Mouse (Mus musculus): Measurements from ENCODE around the gene Gas7. TPM values are rescaled to one million over a fixed set of nuclear protein-coding genes. Genes with fewer than 3 reads are reported as not detected.

Gas7 gene
- polyA plus RNA-seq, 1 experiment from 2014 or later, result 4.2 TPM

- Histone ChIP-seq H3K36me3 (no peaks in the 10 kb centered on the region), H3K27me3 (ENCODE audit: insufficient read depth, poor library complexity, severe bottlenecking) (no peaks in the 10 kb centered on the region), H3K27ac (no peak overlapping the region), H3K4me1 (replicated peaks) (no peaks in the 10 kb centered on the region), H3K4me3 (no peak overlapping the region), H3K9me3 (no peaks in the 10 kb centered on the region)
- no peak for DNase-seq (ENCODE audit: low spot score)
- WGBS, result 79% methylated on average over 7 of the region's 7 CpGs
Measured at GRCm38 (mm10) chr11:67501468-67502244, 46.4 kb downstream of the Gas7 start.

- Histone ChIP-seq H3K36me3 (no peaks in the 10 kb centered on the region), H3K4me3 (no peak overlapping the region), H3K27me3 (ENCODE audit: insufficient read depth, poor library complexity, severe bottlenecking) (no peaks in the 10 kb centered on the region), H3K9me3 (no peaks in the 10 kb centered on the region), H3K27ac (no peak overlapping the region), H3K4me1 (replicated peaks) (no peaks in the 10 kb centered on the region)
- 81% methylated on average over 1 of the region's 1 CpGs for WGBS
- no peak for DNase-seq (ENCODE audit: low spot score)
Measured at GRCm38 (mm10) chr11:67509219-67509876, 54.1 kb downstream of the Gas7 start.

GRCm38 (mm10) chr11:67510831-67511230, 55.6 kb downstream of the Gas7 start:
- DNase-seq (ENCODE audit: low spot score), result no peak
- Histone ChIP-seq H3K4me1 (replicated peaks) (peaks cover 7% of the 10 kb centered on the region; the same call in 1 of the 2 replicates), H3K36me3 (no peaks in the 10 kb centered on the region), H3K27ac (no peak overlapping the region), H3K27me3 (ENCODE audit: insufficient read depth, poor library complexity, severe bottlenecking) (no peaks in the 10 kb centered on the region), H3K9me3 (no peaks in the 10 kb centered on the region), H3K4me3 (no peak overlapping the region)
- 83% methylated on average over 4 of the region's 4 CpGs for WGBS

DNA sequence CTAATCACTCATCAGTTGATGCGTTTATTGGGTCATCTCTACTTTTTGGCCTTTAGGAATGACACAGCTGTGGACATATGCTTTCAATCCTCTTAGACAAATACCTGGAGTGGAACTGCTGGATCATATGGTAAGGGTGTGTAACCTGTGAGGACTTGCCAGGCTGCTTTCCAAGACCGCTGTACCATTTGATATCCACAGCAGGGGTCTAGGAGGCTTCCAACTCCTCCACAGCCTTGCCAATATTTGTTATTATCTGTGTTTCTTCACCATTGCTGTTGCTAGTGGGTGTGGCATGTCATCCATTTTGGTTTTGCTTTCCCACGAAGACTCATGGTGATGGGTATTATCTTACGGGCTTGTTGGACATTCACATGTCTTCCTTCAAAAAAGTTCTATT, 57.8 kb downstream of the Gas7 start:
- Histone ChIP-seq H3K36me3 (no peaks in the 10 kb centered on the region), H3K27me3 (ENCODE audit: insufficient read depth, poor library complexity, severe bottlenecking) (no peaks in the 10 kb centered on the region), H3K4me1 (replicated peaks) (peaks cover 7% of the 10 kb centered on the region; the same call in 1 of the 2 replicates), H3K4me3 (no peak overlapping the region), H3K27ac (no peak overlapping the region), H3K9me3 (peaks cover 6% of the 10 kb centered on the region; the same call in 1 of the 2 replicates)
- DNase-seq (ENCODE audit: low spot score), result no peak
- 88% methylated on average over 4 of the region's 4 CpGs for WGBS

GRCm38 (mm10) chr11:67514401-67514800, 59.2 kb downstream of the Gas7 start:
- WGBS, result 89% methylated on average over 8 of the region's 8 CpGs
- Histone ChIP-seq H3K9me3 (peaks cover 6% of the 10 kb centered on the region; the same call in 1 of the 2 replicates), H3K27ac (no peak overlapping the region), H3K4me3 (no peak overlapping the region), H3K4me1 (replicated peaks) (peaks cover 7% of the 10 kb centered on the region; the same call in 1 of the 2 replicates), H3K36me3 (no peaks in the 10 kb centered on the region), H3K27me3 (ENCODE audit: insufficient read depth, poor library complexity, severe bottlenecking) (no peaks in the 10 kb centered on the region)
- no peak for DNase-seq (ENCODE audit: low spot score)

- DNase-seq (ENCODE audit: low spot score), result no peak
- H3K4me1 ChIP-seq (replicated peaks), result peaks cover 7% of the 10 kb centered on the region; the same call in 1 of the 2 replicates
- H3K27me3 ChIP-seq (ENCODE audit: insufficient read depth, poor library complexity, severe bottlenecking), result no peaks in the 10 kb centered on the region
- H3K9me3 ChIP-seq, result peaks cover 6% of the 10 kb centered on the region; the same call in 1 of the 2 replicates
- H3K36me3 ChIP-seq, result no peaks in the 10 kb centered on the region
- H3K4me3 ChIP-seq, result no peak overlapping the region
- 47% methylated on average over 5 of the region's 5 CpGs for WGBS
- peak overlapping the region; percentile 53; the same call in 1 of the 2 replicates for H3K27ac ChIP-seq
Measured at GRCm38 (mm10) chr11:67515020-67515911, 60.0 kb downstream of the Gas7 start.

DNA sequence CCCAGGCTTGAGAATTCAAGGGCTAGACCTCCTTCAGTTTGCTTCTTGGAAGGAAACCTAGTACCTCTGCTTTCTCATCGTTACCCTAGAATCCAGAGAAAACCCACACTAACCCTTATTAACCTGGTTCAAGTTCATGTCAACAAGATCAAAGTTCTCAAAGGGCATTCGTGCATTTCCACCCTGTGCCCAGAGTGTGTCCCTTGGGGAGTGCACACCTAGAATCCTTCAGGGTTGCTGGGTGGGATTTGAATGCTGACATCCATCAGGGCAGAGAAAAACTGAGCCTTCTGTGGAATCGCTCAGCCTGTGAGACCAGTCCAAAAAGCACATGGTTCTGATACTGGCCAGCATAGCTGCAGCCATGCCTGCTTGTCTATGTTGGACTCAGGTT, 60.7 kb downstream of the Gas7 start:
- Histone ChIP-seq H3K27ac (no peak overlapping the region; the same call in 1 of the 2 replicates), H3K4me1 (replicated peaks) (peaks cover 7% of the 10 kb centered on the region; the same call in 1 of the 2 replicates), H3K27me3 (ENCODE audit: insufficient read depth, poor library complexity, severe bottlenecking) (no peaks in the 10 kb centered on the region), H3K36me3 (no peaks in the 10 kb centered on the region), H3K4me3 (no peak overlapping the region), H3K9me3 (peaks cover 6% of the 10 kb centered on the region; the same call in 1 of the 2 replicates)
- 71% methylated on average over 3 of the region's 3 CpGs for WGBS
- no peak for DNase-seq (ENCODE audit: low spot score)

DNA sequence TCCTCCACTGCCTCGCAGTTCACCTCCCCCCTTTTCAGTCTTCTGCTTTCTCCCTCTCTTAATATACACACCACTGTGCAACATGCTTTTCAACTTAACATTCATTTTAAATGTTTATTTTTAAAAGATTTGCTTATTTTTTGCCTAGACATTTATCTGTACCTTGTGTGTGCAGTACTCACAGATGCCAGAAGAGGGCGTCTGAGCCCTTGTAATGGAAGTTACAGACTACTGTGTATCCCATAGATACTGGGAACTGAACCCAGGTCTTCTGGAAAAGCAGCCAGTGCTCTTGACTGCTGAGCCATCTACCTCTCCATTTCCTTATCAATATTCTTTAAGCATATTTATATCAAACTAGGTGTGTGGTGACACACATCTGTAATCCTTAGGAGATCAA, 62.5 kb downstream of the Gas7 start:
- no peaks in the 10 kb centered on the region for H3K27me3 ChIP-seq (ENCODE audit: insufficient read depth, poor library complexity, severe bottlenecking)
- no peak overlapping the region for H3K4me3 ChIP-seq
- no peaks in the 10 kb centered on the region for H3K36me3 ChIP-seq
- H3K4me1 ChIP-seq (replicated peaks), result peaks cover 7% of the 10 kb centered on the region; the same call in 1 of the 2 replicates
- no peak overlapping the region for H3K27ac ChIP-seq
- peaks cover 6% of the 10 kb centered on the region; the same call in 1 of the 2 replicates for H3K9me3 ChIP-seq
- 65% methylated on average over 2 of the region's 2 CpGs for WGBS
- no peak for DNase-seq (ENCODE audit: low spot score)

DNA sequence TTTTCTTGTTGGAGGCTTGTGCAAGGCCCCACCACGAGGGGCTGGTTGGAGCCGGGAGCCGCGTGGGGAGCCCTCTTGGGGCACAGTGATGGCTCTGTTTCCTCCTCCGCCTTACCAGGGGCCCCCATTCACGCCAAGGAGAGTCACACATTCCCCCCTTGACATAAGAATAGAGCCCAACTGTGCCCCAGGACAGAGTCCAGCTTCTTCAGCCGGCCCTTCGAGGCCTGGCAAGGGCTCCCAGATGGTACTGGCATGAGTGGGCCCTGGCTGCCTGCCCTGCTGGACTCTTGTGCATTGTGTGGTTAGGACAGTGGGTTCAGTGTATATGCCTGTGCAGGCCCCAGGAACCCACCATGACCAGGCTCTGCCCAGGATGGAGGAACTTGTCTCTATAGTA, 63.7 kb downstream of the Gas7 start:
- H3K27ac ChIP-seq, result no peak overlapping the region
- H3K4me3 ChIP-seq, result no peak overlapping the region
- no peak for DNase-seq (ENCODE audit: low spot score)
- no peaks in the 10 kb centered on the region for H3K27me3 ChIP-seq (ENCODE audit: insufficient read depth, poor library complexity, severe bottlenecking)
- peaks cover 12% of the 10 kb centered on the region for H3K4me1 ChIP-seq (replicated peaks)
- H3K9me3 ChIP-seq, result peaks cover 6% of the 10 kb centered on the region; the same call in 1 of the 2 replicates
- WGBS, result 89% methylated on average over 8 of the region's 8 CpGs
- no peaks in the 10 kb centered on the region for H3K36me3 ChIP-seq

DNA sequence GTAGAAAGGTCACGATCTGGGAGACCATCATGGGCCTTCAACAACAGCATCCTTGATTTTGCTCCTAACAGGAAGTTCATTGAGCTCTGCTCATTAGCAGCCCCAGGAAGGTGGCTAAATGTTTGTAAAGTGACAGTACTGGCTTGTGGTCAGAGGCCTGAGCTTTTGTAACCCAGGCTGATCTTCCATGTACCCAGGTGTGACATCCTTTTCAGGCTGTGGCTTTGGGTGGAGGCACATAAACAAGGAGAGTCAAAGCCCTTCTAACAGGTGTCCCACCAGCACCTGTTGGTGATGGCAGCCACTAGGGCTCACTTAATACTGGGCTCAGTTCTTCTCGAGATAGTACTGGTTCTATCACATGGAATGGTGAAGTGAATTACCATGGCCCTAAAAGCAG, 67.4 kb downstream of the Gas7 start:
- H3K27me3 ChIP-seq (ENCODE audit: insufficient read depth, poor library complexity, severe bottlenecking), result no peaks in the 10 kb centered on the region
- no peak for DNase-seq (ENCODE audit: low spot score)
- WGBS, result 82% methylated on average over 2 of the region's 2 CpGs
- H3K9me3 ChIP-seq, result peaks cover 3% of the 10 kb centered on the region; the same call in 1 of the 2 replicates
- H3K4me3 ChIP-seq, result no peak overlapping the region
- no peaks in the 10 kb centered on the region for H3K36me3 ChIP-seq
- no peak overlapping the region for H3K27ac ChIP-seq
- H3K4me1 ChIP-seq (replicated peaks), result peaks cover 18% of the 10 kb centered on the region

GRCm38 (mm10) chr11:67523806-67524205, 68.6 kb downstream of the Gas7 start:
- H3K36me3 ChIP-seq, result no peaks in the 10 kb centered on the region

DNA sequence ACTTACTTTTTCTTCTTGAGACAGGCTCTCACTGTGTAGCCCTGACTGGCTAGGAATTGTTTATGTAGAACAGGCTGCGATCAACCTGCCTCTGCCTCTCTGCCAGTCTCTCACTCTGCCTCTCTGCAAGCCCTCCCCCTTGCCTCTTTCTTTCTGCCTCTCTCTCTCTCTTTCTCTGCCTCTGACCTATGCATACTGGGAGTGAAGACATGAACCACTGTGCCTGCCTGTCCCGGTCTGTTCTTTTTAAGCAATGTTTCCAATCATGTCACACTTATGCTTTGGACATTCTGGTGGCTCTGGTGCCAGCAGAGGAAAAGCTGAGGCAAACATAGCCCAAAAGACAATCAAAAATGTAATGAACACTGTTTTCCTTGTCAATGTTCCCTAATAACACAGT, 69.5 kb downstream of the Gas7 start:
- Histone ChIP-seq H3K27me3 (ENCODE audit: insufficient read depth, poor library complexity, severe bottlenecking) (no peaks in the 10 kb centered on the region), H3K27ac (no peak overlapping the region), H3K4me1 (replicated peaks) (peaks cover 18% of the 10 kb centered on the region), H3K9me3 (no peaks in the 10 kb centered on the region), H3K4me3 (no peak overlapping the region), H3K36me3 (no peaks in the 10 kb centered on the region)
- no peak for DNase-seq (ENCODE audit: low spot score)
- 61% methylated on average over 2 of the region's 2 CpGs for WGBS

More at GRCm38 (mm10) chr11:67523806-67524205, 68.6 kb downstream of the Gas7 start:
- Histone ChIP-seq H3K4me3 (no peak overlapping the region), H3K4me1 (replicated peaks) (peaks cover 18% of the 10 kb centered on the region), H3K9me3 (no peaks in the 10 kb centered on the region), H3K27ac (0 out of 2 replicates have a peak overlapping the region, but pooled peaks have one; percentile 66), H3K27me3 (ENCODE audit: insufficient read depth, poor library complexity, severe bottlenecking) (no peaks in the 10 kb centered on the region)
- 47% methylated on average over 3 of the region's 3 CpGs for WGBS
- DNase-seq (ENCODE audit: low spot score), result no peak

All from hindbrain, embryonic 10.5 days (tissue).